Mouse (Mus musculus) spleen, adult 12 weeks (tissue): ENCODE results near the gene Mfap4.

Experiments used
- DNase-seq: peaks from one replicate; pipeline ENCODE4 v3.0.0; 2022; ENCODE audit warnings: low spot score

Gene Mfap4

GRCm38 (mm10) chr11:61518871-61519270 is 33.6 kb downstream of the Mfap4 start:
- no peak for DNase-seq

GRCm38 (mm10) chr11:61519484-61520107 is 34.4 kb downstream of the Mfap4 start:
- DNase-seq = no peak

- no peak for DNase-seq
Measured at GRCm38 (mm10) chr11:61526872-61527271, 41.6 kb downstream of the Mfap4 start.

GRCm38 (mm10) chr11:61529268-61529713 is 44.1 kb downstream of the Mfap4 start:
- no peak for DNase-seq

- no peak for DNase-seq
Measured at GRCm38 (mm10) chr11:61532820-61533219, 47.6 kb downstream of the Mfap4 start.

- no peak for DNase-seq
Measured at GRCm38 (mm10) chr11:61533571-61533970, 48.3 kb downstream of the Mfap4 start.

GRCm38 (mm10) chr11:61535530-61535929 is 50.3 kb downstream of the Mfap4 start:
- DNase-seq = no peak

GRCm38 (mm10) chr11:61536952-61537351 is 51.7 kb downstream of the Mfap4 start:
- DNase-seq = no peak

GRCm38 (mm10) chr11:61537362-61537761 is 52.1 kb downstream of the Mfap4 start:
- DNase-seq = no peak
